Mouse (Mus musculus) kidney, adult 11 months (tissue): ENCODE results near the gene Susd1.

Experiments used
- DNase-seq: peaks from one replicate; pipeline ENCODE4 v3.0.0; 2022

Gene Susd1

DNA sequence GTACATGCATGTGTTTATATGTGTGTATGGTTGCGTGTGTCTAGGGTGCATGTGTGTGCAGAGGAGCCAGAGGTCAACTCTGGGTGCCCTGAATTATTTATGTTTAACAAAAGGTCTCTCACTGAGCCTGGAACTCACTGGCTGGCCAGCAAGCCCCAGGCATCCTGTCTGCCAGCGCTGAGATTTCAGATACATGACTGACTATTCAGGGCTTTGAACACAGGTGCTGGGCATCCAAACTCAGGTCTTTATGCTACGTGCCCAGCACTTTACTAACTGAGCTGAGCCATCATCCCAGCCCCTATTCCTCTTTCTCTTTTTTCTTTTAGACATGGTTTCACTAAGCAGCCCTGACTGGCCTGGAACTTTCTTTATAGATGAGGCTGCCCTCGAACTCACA, 59.8 kb downstream of the Susd1 start:
- DNase-seq = no peak

DNA sequence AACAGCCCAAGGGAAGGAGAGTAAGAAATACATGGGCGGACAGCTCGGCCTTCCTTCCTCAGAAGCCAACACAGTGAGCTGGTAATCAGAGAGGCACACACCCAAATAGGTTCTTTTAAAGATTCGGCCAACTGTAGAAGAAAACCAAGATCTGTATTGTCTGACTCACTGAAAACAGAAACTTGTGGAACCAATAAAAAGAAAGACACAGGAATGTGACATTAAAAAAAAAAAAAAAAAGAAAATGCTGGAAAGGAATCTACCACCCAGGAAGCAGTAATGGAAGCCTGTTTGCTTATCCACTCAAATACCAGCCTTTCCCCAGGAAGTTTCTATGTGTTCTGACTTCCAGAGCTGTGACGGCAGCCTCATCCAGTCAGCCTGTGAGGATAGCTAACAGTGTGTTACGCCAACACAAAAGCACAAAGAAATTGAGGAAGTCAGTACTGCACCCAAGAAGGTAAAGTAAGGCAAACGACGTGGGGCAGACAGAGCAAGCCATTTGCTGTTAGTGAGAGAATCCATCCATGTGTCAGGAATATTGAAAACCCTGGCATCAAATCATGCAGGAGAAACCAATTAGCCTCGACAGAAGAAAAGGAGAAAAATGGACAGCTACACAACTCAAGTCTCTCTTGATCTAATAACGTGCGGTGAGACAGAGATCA, 64.0 kb downstream of the Susd1 start:
- DNase-seq = no peak

DNA sequence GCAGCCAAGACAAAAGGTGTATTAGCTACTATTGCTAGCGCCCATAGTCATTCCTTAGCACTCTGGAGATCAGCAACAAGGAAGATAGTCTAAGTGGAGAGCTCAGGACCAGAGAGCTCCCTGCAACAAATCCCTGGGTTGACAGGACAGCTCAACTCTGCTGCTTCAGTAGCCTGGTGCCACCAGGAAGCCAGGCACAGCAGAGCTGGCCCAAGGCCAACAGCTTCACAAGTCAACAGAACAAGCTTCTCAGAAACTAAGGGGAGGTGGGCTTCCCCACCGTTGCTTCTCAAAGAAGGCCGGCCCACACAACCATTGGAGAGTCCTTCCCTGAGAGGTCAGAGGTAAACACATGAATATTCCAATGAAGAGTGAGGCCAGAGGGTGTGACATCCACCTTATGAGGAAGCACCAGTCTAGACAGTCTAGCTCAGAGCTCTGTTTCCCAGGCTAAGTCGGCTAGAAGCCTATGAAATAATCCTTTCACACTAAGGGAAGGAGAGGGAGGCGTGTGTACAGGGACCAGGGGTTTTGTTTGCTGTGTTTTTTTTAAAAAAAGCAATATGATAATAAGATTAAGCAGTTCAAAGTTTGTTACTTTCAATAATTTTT, 65.8 kb downstream of the Susd1 start:
- no peak for DNase-seq

DNA sequence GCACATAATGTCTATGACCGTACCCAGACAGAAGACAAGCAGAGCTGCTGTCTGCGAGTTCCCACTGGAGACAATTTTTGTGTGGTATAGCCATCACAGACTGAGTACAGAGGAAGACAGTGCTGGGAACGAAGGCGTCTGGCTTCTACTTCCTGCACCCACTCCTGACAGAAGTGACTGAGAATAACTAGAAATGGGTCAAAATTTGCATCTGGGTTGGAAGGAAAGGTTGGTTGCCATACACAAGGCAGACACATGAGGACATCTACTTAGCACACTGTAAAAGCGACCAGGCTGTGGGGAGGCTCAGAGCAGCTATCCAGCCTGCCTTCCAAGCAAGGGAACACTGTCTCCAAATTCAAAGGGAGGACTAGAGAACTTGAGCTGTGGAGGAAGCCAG, 66.5 kb downstream of the Susd1 start:
- no peak for DNase-seq

DNA sequence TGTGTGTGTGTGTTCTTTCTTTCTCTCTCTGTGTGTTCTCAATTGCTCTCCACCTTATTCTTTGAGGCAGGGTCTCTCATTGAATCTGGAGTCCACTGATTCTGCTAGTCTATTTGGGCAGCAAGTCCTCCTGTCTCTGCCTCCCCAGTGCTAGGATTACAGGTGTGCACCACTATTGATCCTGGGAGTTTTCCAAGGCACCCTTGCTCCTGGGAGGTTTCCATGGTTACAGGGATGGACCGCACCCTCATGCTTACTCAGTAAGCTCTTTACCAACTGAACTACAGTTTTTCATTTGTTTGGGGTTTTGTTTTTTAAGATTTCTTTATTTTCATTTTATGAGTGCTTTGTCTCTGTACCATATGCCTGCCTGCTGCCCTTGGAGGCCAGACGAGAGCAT, 68.5 kb downstream of the Susd1 start:
- no peak for DNase-seq

DNA sequence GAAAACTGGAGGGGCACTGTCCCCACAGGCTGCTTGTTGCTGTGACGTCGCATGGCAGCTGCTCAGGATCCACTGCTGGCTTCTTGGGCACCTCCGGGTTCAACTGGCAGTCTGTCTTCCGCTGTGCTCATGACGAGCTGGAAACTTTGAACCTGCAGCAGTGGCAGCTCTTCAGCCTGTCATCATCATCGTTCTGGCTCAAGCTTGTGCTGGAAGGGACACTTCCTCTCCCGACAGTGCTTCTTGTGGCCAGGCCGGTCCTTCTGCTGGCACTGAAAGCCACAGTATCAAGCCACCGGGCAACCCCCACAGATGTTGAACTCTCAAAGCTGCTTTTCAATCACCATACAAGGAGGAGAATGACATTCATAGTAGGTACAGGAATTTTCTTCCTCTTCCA, 70.3 kb downstream of the Susd1 start:
- DNase-seq = no peak

DNA sequence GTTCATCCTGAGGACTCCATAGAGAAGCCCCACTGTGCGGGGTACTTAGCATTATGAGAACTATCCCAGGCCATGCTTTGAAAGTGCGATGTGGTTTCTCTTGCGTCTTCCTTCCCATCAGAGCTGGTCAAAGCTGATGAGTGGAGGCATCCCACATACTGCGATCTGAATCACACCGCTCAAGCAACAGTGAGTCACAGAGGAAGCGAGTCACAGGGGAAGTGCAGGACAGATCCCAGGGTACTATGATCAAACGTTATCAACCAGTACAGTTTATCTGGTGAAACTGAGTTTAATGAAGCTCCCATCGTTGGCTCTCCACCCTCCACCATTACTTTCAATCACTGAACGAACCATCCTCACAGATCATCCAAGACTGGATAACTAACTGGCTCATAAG, 72.2 kb downstream of the Susd1 start:
- DNase-seq = no peak

DNA sequence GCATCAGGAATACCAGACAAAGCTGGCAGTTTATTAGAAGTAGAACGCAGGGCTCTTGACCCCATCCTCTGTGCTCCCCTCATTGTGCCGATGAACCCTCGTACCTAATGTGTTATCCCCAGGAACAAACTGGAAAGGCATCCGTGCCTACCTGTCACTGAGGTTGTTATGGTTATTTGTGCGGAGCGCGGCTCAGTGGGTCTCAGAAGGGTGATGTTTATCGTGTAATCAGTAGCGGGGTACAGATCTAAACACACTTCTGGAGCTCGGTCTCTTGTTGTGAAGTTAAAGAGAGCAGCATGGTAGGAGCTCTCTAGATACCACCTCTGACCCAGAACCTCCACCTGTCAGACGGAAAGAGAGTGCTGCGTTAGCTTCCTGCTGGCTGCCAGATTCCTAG, 72.9 kb downstream of the Susd1 start:
- no peak for DNase-seq

DNA sequence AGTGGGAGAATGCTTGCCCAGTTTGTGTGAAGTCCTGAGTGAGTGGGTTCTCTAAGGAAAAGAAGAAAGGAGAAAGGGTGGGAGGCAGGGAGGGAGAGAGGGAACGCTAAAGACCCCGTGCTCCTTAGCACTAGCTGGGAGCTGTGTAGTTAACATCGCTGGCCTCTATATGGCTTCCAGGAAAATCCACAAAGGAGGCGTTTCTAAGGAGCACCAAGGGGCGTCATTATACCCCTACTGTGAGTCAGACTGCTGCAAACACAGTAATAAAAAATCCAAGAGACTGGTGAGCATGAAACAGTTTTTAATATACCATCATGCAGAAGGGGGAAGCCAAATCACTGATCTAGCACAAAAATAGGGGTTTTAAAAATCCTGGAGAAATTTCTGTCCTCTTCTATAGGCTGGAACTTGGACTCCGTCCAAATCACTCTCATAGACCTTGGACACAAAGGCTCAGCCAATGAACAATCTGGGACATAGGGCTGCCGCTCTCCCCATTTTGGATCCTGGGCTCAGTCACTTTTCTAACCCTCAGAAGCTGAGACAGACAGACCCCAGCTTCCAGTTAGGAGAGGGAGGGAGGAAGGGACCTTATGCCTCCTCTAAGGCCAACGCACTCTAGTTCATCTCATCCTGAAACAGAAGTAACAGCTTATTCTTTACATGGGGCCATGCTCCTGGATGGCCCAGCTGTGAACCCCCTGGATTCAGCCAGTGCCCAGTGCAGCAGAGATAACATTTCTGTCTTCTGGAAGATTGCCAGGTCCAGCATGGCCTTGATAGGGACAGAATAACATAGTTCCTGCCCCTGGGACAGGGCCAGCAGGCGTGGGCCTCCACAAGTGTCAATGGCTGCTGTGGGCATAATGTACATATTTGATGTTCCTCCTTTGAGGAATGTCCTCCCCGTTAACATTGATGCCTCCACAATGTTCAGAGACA, 73.9 kb downstream of the Susd1 start:
- no peak for DNase-seq

DNA sequence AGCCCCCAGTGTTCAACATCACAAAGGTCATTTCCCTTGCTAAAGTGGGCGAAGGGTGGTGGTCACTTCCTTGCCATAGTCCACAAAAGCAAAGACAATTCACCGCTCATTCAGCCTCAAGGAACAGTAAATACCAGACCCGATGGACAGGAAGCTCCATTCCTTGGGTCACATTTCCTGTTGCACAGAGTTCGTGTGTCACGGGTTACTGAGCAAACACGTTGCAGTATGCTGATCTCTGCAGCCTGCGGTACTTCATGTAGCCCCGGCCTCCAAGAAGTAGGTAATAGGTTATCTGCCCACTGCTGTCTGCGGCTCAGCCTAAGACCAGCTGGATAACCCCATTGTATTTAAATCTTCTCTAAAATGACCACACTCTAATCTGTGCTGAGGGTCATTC, 75.4 kb downstream of the Susd1 start:
- peak; percentile 57 for DNase-seq

DNA sequence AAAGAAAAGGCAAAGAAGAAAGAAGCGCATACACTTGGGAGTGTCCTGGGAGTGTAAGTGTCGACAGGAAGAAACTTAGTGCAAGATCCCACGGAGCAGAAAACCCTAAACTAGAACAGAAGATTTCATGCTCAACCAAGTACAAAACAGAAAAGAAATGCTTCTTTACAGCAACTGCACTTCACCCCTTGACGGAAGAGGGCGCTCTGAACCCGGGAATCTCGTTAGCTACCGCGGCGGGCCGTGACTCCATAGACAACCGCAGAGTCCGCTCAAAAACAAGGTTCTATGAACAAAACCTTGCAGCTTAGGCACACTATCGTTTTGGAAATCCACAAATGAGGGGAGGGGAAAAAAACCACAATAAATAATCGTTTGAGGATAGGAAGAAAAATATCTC, 77.7 kb downstream of the Susd1 start:
- peak; percentile 64 for DNase-seq

DNA sequence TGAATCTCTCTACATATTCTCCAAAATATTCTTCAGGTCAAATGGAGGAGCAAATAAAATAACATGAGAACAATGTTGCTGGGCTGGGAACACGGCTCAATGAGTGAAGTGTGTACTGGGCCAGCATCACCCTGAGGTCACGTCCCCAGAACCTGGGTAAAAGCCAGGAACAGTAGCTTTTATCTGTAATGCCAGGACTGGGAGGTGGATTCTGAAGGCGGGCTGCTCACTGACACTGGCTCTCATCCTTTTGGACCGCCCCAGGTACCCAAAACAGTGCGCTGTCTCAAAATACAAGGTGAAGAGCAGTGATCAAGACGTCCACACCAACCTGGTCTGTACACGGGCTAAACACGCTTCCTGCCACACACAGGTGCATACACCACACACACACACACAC, 78.5 kb downstream of the Susd1 start:
- DNase-seq = no peak

DNA sequence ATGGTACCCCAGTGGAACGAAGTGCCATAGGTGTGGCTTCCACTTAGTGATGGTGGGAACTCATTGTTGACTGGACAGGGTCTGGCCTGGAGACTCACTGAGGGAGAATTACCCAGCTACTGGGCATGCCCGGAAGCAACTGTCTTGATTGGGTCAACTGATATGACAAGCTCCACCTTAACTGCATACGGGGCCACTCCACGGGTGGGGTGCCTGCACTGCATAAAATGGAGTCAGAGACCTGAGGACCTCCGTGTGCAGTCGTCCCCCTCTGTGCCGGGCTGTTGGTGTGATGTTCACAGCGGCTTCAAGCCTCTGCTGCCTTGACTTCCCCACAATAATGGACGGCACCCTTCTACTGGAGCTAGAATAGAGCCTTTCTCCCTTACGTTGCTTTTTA, 79.5 kb downstream of the Susd1 start:
- DNase-seq = no peak

DNA sequence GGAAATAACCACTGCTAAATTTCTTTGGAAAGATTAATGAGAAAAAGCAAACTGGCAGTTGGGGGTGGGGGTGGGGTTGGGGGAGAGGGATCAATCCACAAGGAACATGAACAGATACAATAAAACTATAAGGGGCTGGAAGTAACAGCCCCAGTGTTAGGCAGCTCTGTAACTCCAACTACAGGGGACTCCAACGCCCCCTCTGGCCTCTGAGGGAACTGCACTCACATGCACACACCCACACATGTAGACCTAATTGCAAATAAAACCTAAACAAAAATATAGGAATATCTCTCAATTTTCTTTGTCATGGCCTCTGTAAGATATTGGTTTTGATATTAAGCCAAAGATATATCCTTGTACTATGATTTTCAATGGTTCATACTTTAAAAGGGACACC, 83.0 kb downstream of the Susd1 start:
- DNase-seq = no peak

DNA sequence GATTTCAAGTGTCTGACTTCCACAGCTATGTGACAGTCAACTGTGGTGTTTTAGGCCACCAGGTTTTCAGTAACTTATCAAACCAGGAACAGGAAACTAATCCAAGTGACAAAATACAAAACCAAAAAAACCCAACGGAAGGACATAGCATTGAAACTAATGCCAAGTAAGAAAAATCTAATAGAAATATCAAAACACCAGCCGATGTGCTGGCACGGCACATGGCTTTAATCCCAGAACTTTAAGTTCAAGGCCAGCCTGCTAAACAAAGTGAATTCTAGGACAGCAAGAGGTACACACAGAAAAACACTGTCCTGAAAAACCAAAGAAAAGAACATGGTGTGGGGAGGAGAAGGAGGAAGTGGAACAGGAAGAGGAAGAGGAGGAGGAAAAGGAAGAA, 83.8 kb downstream of the Susd1 start:
- no peak for DNase-seq

DNA sequence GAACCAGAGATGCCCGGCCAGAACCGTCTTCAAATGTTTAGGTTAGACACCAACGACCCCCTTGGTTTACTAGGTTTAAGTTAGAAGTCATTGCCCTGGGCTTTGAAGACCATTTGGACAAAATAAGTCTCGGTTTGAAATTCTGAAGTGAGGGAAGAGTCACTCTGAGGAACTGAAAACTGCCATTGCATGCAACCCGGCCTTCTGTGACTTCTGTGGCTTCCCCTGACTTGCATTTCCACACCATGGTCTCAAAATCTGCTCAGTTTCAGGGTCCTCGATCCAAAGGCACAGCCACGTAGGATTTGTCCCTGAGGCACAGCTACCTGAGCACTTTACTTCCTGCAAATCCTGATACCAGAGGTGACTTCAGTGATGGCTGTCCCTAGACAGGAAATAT, 86.5 kb downstream of the Susd1 start:
- no peak for DNase-seq

DNA sequence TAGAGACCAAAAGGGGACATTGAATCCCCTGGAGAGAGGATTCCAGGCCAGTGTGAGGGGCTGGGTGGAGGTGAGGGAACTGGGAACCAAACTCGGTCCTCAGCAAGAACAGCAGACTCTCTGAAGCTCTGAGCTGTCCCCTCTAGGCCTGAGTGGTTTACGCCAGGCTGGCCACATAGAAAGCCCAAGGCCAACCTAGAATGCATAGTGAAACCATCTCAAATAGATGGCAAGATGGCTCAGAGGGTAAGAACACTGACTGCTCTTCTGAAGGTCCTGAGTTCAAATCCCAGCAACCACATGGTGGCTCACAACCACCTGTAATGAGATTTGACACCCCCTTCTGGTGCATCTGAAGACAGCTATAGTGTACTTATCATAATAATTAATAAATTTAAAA, 88.1 kb downstream of the Susd1 start:
- DNase-seq = no peak

DNA sequence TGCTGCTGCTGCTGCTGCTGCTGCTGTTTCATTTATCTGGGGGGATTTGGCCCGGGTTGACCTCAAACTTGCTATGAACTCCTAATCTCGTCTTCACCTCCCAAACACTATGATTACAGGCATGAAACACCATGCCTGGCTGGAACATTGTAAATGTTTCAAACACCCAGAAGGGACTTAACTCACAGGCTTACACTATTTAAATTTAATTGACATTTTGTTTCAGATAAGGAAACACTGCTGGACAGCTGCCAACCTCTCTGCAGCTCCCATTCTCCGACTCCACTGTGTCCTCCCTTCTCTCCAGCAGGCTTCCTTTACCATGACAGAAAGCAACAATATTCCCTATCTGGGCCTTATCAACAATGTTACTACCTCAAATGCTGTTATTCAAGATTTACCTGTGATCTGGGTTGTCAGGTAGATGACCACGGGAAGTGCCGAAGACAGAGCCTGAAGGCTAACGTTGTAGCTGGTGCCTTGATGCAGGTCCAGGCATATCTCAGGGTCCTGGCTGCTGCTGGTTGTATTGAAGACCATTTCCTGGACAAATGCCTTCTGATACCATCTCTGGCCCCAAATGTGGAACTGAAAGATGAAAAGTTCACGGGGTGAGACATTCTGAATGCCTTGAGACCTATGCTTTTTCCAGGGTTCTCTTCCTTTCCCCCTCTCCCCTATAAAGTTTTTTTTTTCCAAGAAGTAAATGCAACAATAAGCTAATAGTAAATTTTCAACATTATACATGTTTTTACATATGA, 88.8 kb downstream of the Susd1 start:
- DNase-seq = no peak

DNA sequence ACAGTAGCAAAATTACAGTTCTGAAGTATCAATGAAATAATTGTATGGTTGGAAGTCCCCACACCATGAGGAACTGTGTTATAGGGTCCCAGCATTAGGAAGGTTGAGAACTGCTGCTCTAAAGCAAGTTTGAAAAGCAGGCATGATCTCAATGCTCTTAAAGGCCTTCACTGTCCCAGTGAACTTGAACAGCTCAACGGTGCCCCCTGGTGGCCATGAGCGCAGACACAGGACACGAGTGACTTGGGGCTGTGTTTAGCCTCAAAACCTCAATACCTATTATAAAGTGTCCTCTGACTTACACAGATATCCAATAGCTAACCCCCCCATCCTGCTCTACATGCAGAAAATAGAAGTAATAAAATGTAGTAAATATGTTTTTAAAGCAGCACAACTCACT, 97.7 kb downstream of the Susd1 start:
- peak; percentile 61 for DNase-seq

DNA sequence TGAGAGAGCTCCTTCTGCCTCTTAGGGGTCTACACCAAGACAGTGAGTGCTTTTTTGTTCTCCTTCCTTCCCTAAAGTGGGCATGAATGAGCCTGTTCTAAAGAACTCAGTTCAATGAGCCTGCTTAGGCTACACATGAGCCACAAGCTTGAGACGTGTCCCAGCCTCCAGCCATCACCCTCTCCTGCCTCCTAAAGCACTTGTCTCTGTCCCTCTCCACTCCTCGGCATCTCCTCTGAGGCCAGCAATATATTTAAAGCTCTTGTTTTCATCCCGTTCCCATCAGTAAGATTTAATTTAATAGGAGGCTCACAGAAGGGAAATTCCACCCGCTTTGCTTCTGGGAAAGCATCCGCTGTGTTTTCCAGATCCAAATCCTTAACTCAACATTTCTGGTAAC, 98.4 kb downstream of the Susd1 start:
- no peak for DNase-seq

DNA sequence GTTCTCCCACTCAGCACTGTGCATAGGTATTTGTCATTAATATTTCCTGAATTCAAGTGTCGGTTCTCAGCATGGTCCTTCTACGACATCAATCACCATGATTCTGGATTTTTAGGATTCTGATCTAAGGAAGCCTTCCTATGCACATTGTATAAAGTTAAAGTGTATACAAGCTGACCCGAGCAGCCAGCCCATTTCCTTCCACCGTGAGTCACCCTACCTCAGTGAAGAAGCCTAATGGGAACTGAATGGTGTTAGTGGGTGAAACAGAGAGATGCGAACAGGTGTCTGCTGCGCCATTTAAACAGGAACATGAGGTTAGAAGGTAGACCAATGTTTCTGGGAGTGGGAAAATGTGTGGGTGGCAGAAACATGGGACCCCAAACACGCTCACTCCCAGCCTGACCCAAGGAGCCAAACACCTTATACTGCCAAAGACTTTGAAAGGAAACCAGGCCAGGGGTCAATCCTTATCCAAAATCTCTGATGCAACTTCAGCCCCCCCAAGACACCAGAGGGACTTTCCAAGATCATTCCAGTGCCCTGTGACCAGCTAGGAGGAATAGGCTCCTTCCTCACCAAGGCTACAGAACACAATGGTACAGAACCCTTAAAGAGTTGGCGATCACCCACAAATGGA, 99.4 kb downstream of the Susd1 start:
- DNase-seq = no peak

DNA sequence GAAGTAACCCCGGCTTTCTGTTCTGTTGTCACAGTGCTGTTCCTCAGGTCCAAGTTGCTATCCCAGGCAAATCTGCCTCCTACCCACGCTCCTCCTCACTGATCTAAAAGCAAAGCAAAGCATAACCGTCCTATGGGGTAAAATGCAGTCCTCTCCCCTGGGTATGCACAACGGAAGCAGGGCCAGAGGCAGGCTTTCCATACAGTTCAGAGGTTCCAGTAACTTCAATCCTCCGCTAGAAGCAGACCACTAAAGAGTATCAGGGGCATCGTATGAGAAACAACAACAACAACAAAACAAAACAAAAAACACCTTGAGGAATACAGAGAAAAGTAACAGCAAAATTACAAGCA, 100.9 kb downstream of the Susd1 start:
- no peak for DNase-seq
